33 mouse cellular contexts compared by ENCODE assay signal in genomic region chr1:92545929-92546328, GRCm38 (mm10). TPM values are rescaled to one million over a fixed set of nuclear protein-coding genes. Genes with fewer than 3 reads are reported as not detected.
DNase-seq lines count a peak whose midpoint lies in the region; ATAC-seq and TF ChIP-seq lines count a peak whose summit lies in the region.
"Had no signal": no experiment of that assay in that cellular context is flagged by ENCODE, and none has a peak within 500 bp of the region (broad histone marks: within the 10 kb centered on the region; RNA-seq: fewer than 3 reads in every experiment).

No protein-coding gene starts in this region.

- ATAC-seq in embryonic facial prominence, embryonic 15.5 days (ENCODE audit: insufficient number of reproducible peaks, low FRiP score, low TSS enrichment, low read depth) = peak; percentile 43; the same call in 1 of the 2 replicates
- ATAC-seq in cerebellum, adult (ENCODE audit: insufficient number of reproducible peaks, low FRiP score, low TSS enrichment) = no peak
- ATAC-seq: activated CD4-positive, CD25-positive, alpha-beta regulatory T cell, adult 4 months; CD4-positive, CD25-positive, alpha-beta regulatory T cell, adult 4 months; forebrain, embryonic 13.5 days; forebrain, embryonic 16.5 days; intestine, postnatal 0 days had no signal

- in situ Hi-C loops in ES-E14 (cut with MboI; ENCODE audit: low sequenced_read_pairs in 2 of 2, unreplicated experiment in 2 of 2) = no loop called here

- H3K36me3 ChIP-seq in ES-E14 (ENCODE audit: control insufficient read depth, insufficient read depth, low read length, poor library complexity, severe bottlenecking) = no peaks in the 10 kb centered on the region
- H3K36me3 ChIP-seq in embryonic facial prominence, embryonic 15.5 days = no peaks in the 10 kb centered on the region
- H3K36me3 ChIP-seq: embryonic facial prominence, embryonic 12.5 days; forebrain, embryonic 10.5 days; hindbrain, embryonic 12.5 days; hindbrain, embryonic 15.5 days had no signal

- H3K9me3 ChIP-seq in ES-E14 (ENCODE audit: control insufficient read depth, insufficient read depth, low read depth, low read length) = no peaks in the 10 kb centered on the region
- H3K9me3 ChIP-seq in embryonic facial prominence, embryonic 15.5 days (replicated peaks) = no peaks in the 10 kb centered on the region
- H3K9me3 ChIP-seq: embryonic facial prominence, embryonic 12.5 days; forebrain, embryonic 10.5 days; hindbrain, embryonic 12.5 days; hindbrain, embryonic 15.5 days had no signal

- H3K27me3 ChIP-seq in embryonic facial prominence, embryonic 15.5 days = no peaks in the 10 kb centered on the region
- H3K27me3 ChIP-seq: embryonic facial prominence, embryonic 12.5 days; forebrain, embryonic 13.5 days; hindbrain, embryonic 12.5 days; hindbrain, embryonic 15.5 days had no signal

- no peaks in the 10 kb centered on the region for H3K4me1 ChIP-seq in ES-E14 (ENCODE audit: control insufficient read depth in 2 of 2, insufficient read depth in 2 of 2, low read length in 2 of 2, poor library complexity in 1 of 2)
- no peaks in the 10 kb centered on the region for H3K4me1 ChIP-seq in embryonic facial prominence, embryonic 15.5 days
- H3K4me1 ChIP-seq: embryonic facial prominence, embryonic 12.5 days; forebrain, embryonic 10.5 days; forebrain, embryonic 13.5 days; hindbrain, embryonic 12.5 days; hindbrain, embryonic 15.5 days had no signal

- no peak overlapping the region for H3K9ac ChIP-seq in ES-E14 (ENCODE audit: insufficient read depth, low read depth, low read length, poor library complexity, severe bottlenecking)
- no peak overlapping the region for H3K9ac ChIP-seq in embryonic facial prominence, embryonic 15.5 days
- H3K9ac ChIP-seq: embryonic facial prominence, embryonic 12.5 days; forebrain, embryonic 13.5 days; hindbrain, embryonic 12.5 days; hindbrain, embryonic 15.5 days had no signal

- no peak overlapping the region for H3K4me3 ChIP-seq in ES-E14 (ENCODE audit: insufficient read depth in 1 of 2, low read depth in 1 of 2, low read length in 2 of 2, poor library complexity in 1 of 2, severe bottlenecking in 1 of 2)
- no peak overlapping the region for H3K4me3 ChIP-seq in embryonic facial prominence, embryonic 15.5 days (replicated peaks)
- H3K4me3 ChIP-seq: embryonic facial prominence, embryonic 12.5 days; forebrain, embryonic 10.5 days; forebrain, embryonic 13.5 days; hindbrain, embryonic 12.5 days; hindbrain, embryonic 15.5 days had no signal

- peak; percentile 4 for DNase-seq in adrenal gland, postnatal 14 days
- no peak for DNase-seq in adrenal gland, postnatal 4 days (ENCODE audit: low spot score in 2 of 2)
- DNase-seq in ES-E14 (ENCODE audit: low read depth, low spot score) = no peak
- DNase-seq in Muller cell, postnatal 12 days (ENCODE audit: inconsistent ontology term) = peak; percentile 73
- DNase-seq: cerebellum, adult 18-20 months; cerebellum, adult 9-10 months; cerebellum, postnatal 14 days; gastrocnemius, postnatal 10 days; gastrocnemius, postnatal 36 days; kidney, adult 2 months had no signal

- 0 out of 2 replicates have a peak overlapping the region, but pooled peaks have one; percentile 22 for H3K27ac ChIP-seq in ES-E14 (ENCODE audit: insufficient read depth, low read depth, low read length, poor library complexity, severe bottlenecking)
- H3K27ac ChIP-seq in embryonic facial prominence, embryonic 15.5 days (replicated peaks) = no peak overlapping the region
- H3K27ac ChIP-seq: embryonic facial prominence, embryonic 12.5 days; forebrain, embryonic 10.5 days; forebrain, embryonic 13.5 days; hindbrain, embryonic 12.5 days; hindbrain, embryonic 15.5 days had no signal

- WGBS in embryonic facial prominence, embryonic 15.5 days = 69% methylated on average over 2 of the region's 2 CpGs

- H3K4me2 ChIP-seq in embryonic facial prominence, embryonic 15.5 days (replicated peaks) = no peak overlapping the region
- H3K4me2 ChIP-seq: embryonic facial prominence, embryonic 12.5 days; forebrain, embryonic 13.5 days; heart, embryonic 11.5 days; hindbrain, embryonic 12.5 days; hindbrain, embryonic 15.5 days had no signal

TF ChIP-seq in ES-E14, 5 proteins besides CTCF, POLR2A, EP300 and RAD21:
- TF ChIP-seq HCFC1 (IDR thresholded peaks at IDR 0.05; ENCODE audit: borderline replicate concordance, insufficient read depth, low read length) = no peak
- no peak for TF ChIP-seq CHD2 (IDR thresholded peaks at IDR 0.05; ENCODE audit: low read depth, low read length)
- no peak for TF ChIP-seq ZNF384 (IDR thresholded peaks at IDR 0.05; ENCODE audit: low read depth, low read length)
- no peak for TF ChIP-seq ZC3H11A (IDR thresholded peaks at IDR 0.05; ENCODE audit: borderline replicate concordance, low read depth, low read length)
- TF ChIP-seq MAFK (IDR thresholded peaks at IDR 0.05; ENCODE audit: insufficient read depth, low read depth, low read length) = no peak

RNA-seq across cellular contexts. Expression of gene Olfr1413, which starts 25.2 kb away (rescaled TPM):
- total RNA-seq in adrenal gland, postnatal 14 days (2021) = not detected in 2 replicates
- not detected for total RNA-seq in adrenal gland, postnatal 4 days (2021)
- total RNA-seq in ES-E14 (2012; rRNA removed) = not detected in 2 replicates
- not detected in 2 replicates for polyA plus RNA-seq in embryonic facial prominence, embryonic 15.5 days (2015; fragmentation: Nextera tagmentation; extraction: Ambion mirVana)
- total RNA-seq: gastrocnemius, adult 18-20 months; gastrocnemius, postnatal 10 days; gastrocnemius, postnatal 36 days; granulocyte monocyte progenitor cell, adult 5-6 weeks; heart, adult 8-10 months; heart, postnatal 25 days; hematopoietic stem cell, adult 5-6 weeks had no signal
- polyA plus RNA-seq: activated CD4-positive, CD25-positive, alpha-beta regulatory T cell, adult 4 months; brain, embryonic 14.5 days; C2C12; CD4-positive, CD25-positive, alpha-beta regulatory T cell, adult 4 months; embryonic facial prominence, embryonic 12.5 days; forebrain, embryonic 10.5 days; forebrain, embryonic 13.5 days; forebrain, embryonic 16.5 days; heart, embryonic 11.5 days; heart, embryonic 14.5 days; heart, postnatal 0 days; hindbrain, embryonic 12.5 days; hindbrain, embryonic 15.5 days; intestine, embryonic 14.5 days; intestine, postnatal 0 days; kidney, adult 2 months; kidney, embryonic 14.5 days had no signal

RNA-seq across cellular contexts. Expression of gene Olfr1414, which starts 27.5 kb away (rescaled TPM):
- total RNA-seq in adrenal gland, postnatal 14 days (2021) = not detected in 2 replicates
- under 1 TPM in 1 of 2 experiments, not detected in 1; 0.08 TPM for total RNA-seq in adrenal gland, postnatal 4 days (2021)
- not detected in 2 replicates for total RNA-seq in ES-E14 (2012; rRNA removed)
- not detected in 2 replicates for polyA plus RNA-seq in embryonic facial prominence, embryonic 15.5 days (2015; fragmentation: Nextera tagmentation; extraction: Ambion mirVana)
- total RNA-seq: gastrocnemius, adult 18-20 months; gastrocnemius, postnatal 10 days; gastrocnemius, postnatal 36 days; granulocyte monocyte progenitor cell, adult 5-6 weeks; heart, adult 8-10 months; heart, postnatal 25 days; hematopoietic stem cell, adult 5-6 weeks had no signal
- polyA plus RNA-seq: activated CD4-positive, CD25-positive, alpha-beta regulatory T cell, adult 4 months; brain, embryonic 14.5 days; C2C12; CD4-positive, CD25-positive, alpha-beta regulatory T cell, adult 4 months; embryonic facial prominence, embryonic 12.5 days; forebrain, embryonic 10.5 days; forebrain, embryonic 13.5 days; forebrain, embryonic 16.5 days; heart, embryonic 11.5 days; heart, embryonic 14.5 days; heart, postnatal 0 days; hindbrain, embryonic 12.5 days; hindbrain, embryonic 15.5 days; intestine, embryonic 14.5 days; intestine, postnatal 0 days; kidney, adult 2 months; kidney, embryonic 14.5 days had no signal

RNA-seq across cellular contexts. Expression of gene Olfr1412, which starts 39.6 kb away (rescaled TPM):
- total RNA-seq in adrenal gland, postnatal 14 days (2021) = not detected in 2 replicates
- not detected for total RNA-seq in adrenal gland, postnatal 4 days (2021)
- not detected in 2 replicates for total RNA-seq in ES-E14 (2012; rRNA removed)
- polyA plus RNA-seq in embryonic facial prominence, embryonic 15.5 days (2015; fragmentation: Nextera tagmentation; extraction: Ambion mirVana) = not detected in 2 replicates
- total RNA-seq: gastrocnemius, adult 18-20 months; gastrocnemius, postnatal 10 days; gastrocnemius, postnatal 36 days; granulocyte monocyte progenitor cell, adult 5-6 weeks; heart, adult 8-10 months; heart, postnatal 25 days; hematopoietic stem cell, adult 5-6 weeks had no signal
- polyA plus RNA-seq: activated CD4-positive, CD25-positive, alpha-beta regulatory T cell, adult 4 months; brain, embryonic 14.5 days; C2C12; CD4-positive, CD25-positive, alpha-beta regulatory T cell, adult 4 months; embryonic facial prominence, embryonic 12.5 days; forebrain, embryonic 10.5 days; forebrain, embryonic 13.5 days; forebrain, embryonic 16.5 days; heart, embryonic 11.5 days; heart, embryonic 14.5 days; heart, postnatal 0 days; hindbrain, embryonic 12.5 days; hindbrain, embryonic 15.5 days; intestine, embryonic 14.5 days; intestine, postnatal 0 days; kidney, adult 2 months; kidney, embryonic 14.5 days had no signal

RNA-seq across cellular contexts. Expression of gene Olfr1411, which starts 48.3 kb away (rescaled TPM):
- not detected in 2 replicates for total RNA-seq in adrenal gland, postnatal 14 days (2021)
- not detected for total RNA-seq in adrenal gland, postnatal 4 days (2021)
- not detected in 2 replicates for total RNA-seq in ES-E14 (2012; rRNA removed)
- not detected in 2 replicates for polyA plus RNA-seq in embryonic facial prominence, embryonic 15.5 days (2015; fragmentation: Nextera tagmentation; extraction: Ambion mirVana)
- total RNA-seq: gastrocnemius, adult 18-20 months; gastrocnemius, postnatal 10 days; gastrocnemius, postnatal 36 days; granulocyte monocyte progenitor cell, adult 5-6 weeks; heart, adult 8-10 months; heart, postnatal 25 days; hematopoietic stem cell, adult 5-6 weeks had no signal
- polyA plus RNA-seq: activated CD4-positive, CD25-positive, alpha-beta regulatory T cell, adult 4 months; brain, embryonic 14.5 days; C2C12; CD4-positive, CD25-positive, alpha-beta regulatory T cell, adult 4 months; embryonic facial prominence, embryonic 12.5 days; forebrain, embryonic 10.5 days; forebrain, embryonic 13.5 days; forebrain, embryonic 16.5 days; heart, embryonic 11.5 days; heart, embryonic 14.5 days; heart, postnatal 0 days; hindbrain, embryonic 12.5 days; hindbrain, embryonic 15.5 days; intestine, embryonic 14.5 days; intestine, postnatal 0 days; kidney, adult 2 months; kidney, embryonic 14.5 days had no signal

RNA-seq across cellular contexts. Expression of gene Olfr1415, which starts 50.0 kb away (rescaled TPM):
- not detected in 2 replicates for total RNA-seq in adrenal gland, postnatal 14 days (2021)
- not detected for total RNA-seq in adrenal gland, postnatal 4 days (2021)
- not detected in 2 replicates for total RNA-seq in ES-E14 (2012; rRNA removed)
- not detected in 2 replicates for polyA plus RNA-seq in embryonic facial prominence, embryonic 15.5 days (2015; fragmentation: Nextera tagmentation; extraction: Ambion mirVana)
- total RNA-seq: gastrocnemius, adult 18-20 months; gastrocnemius, postnatal 10 days; gastrocnemius, postnatal 36 days; granulocyte monocyte progenitor cell, adult 5-6 weeks; heart, adult 8-10 months; heart, postnatal 25 days; hematopoietic stem cell, adult 5-6 weeks had no signal
- polyA plus RNA-seq: activated CD4-positive, CD25-positive, alpha-beta regulatory T cell, adult 4 months; brain, embryonic 14.5 days; C2C12; CD4-positive, CD25-positive, alpha-beta regulatory T cell, adult 4 months; embryonic facial prominence, embryonic 12.5 days; forebrain, embryonic 10.5 days; forebrain, embryonic 13.5 days; forebrain, embryonic 16.5 days; heart, embryonic 11.5 days; heart, embryonic 14.5 days; heart, postnatal 0 days; hindbrain, embryonic 12.5 days; hindbrain, embryonic 15.5 days; intestine, embryonic 14.5 days; intestine, postnatal 0 days; kidney, adult 2 months; kidney, embryonic 14.5 days had no signal

Comparison
In these comparisons a context has a peak if more than half of its experiments do, and no peak if none do; other contexts are left out.
1. DNase-seq: peak in adrenal gland, postnatal 14 days (single experiment) and Muller cell, postnatal 12 days (single experiment); none in adrenal gland, postnatal 4 days (0 of 2) and ES-E14 (single experiment).